Mouse (Mus musculus): ENCODE measurements at regions not wholly inside any gene's neighbourhood (a gene's known extent, or its start where the extent isn't known, plus 50 kb on each side); places are given as distances from the start of the nearest gene placed in this dataset.

- no peak for DNase-seq (ENCODE audit: low read depth, low spot score)
Observed at GRCm38 (mm10) chr15:68866471-68866870, 2365.8 kb upstream of the Lrrc6 start.

- DNase-seq (ENCODE audit: low read depth, low spot score), result peak; percentile 12
Observed at GRCm38 (mm10) chr15:68864234-68864633, 2363.5 kb upstream of the Lrrc6 start.

All from telencephalon, adult 2 months (tissue).